Mouse (Mus musculus) E14TG2a.4 (cell line): ENCODE data around the gene Ddx6.
A peak's percentile ranks its signal among the peaks of the same experiment; 100 is the strongest.

Source experiments
- H3K27me3 ChIP-seq: 2 replicates; pipeline ENCODE4 v1.6.1; 2014; ENCODE audit warnings: low read length, control low read depth; ENCODE audit not compliant: insufficient read depth
- H3K36me3 ChIP-seq: 2 replicates; pipeline ENCODE4 v1.6.1; 2014; ENCODE audit warnings: low read length, control low read depth; ENCODE audit not compliant: insufficient read depth
- H3K4me1 ChIP-seq: replicated peaks from 2 replicates; pipeline ENCODE4 v1.6.1; 2014; ENCODE audit warnings: low read depth, low read length, control low read depth
- H3K4me3 ChIP-seq: replicated peaks from 2 replicates; pipeline ENCODE4 v1.5.1; 2014; ENCODE audit warnings: mild to moderate bottlenecking, low read length
- H3K9me3 ChIP-seq: 2 replicates; pipeline ENCODE4 v1.6.1; 2014; ENCODE audit warnings: low read length, control low read depth
- CTCF ChIP-seq: conservative IDR thresholded peaks from 2 replicates; pipeline ENCODE4 v1.5.1; 2014; ENCODE audit warnings: low read length
- NANOG ChIP-seq: IDR thresholded peaks from 2 replicates; pipeline ENCODE4 v1.6.1; 2014; ENCODE audit warnings: borderline replicate concordance, low read length, mixed read lengths
- POU5F1 ChIP-seq: IDR thresholded peaks from 2 replicates; pipeline ENCODE4 v1.6.1; 2014; ENCODE audit warnings: low read length, borderline replicate concordance

The Ddx6 gene

DNA sequence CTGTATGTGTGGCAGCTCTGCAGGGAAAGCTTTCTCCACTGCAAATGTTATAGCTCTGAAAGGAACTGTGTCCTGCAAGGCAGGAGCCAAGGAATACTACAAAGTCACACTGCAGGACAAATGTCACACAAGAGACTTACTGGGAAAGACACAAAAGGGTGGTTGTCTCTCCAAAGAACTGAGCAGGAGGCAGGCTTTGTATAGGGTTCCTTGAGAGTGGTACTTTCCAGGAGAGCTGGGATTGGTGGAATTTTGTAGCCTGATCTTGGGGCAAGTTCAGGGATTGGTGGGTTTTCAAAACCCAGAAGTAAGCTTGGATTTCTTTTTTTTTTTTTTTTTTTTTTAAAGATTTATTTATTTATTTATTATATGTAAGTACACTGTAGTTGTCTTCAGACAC, 15.6 kb upstream of the Ddx6 start:
- no peaks in the 10 kb centered on the region for H3K27me3 ChIP-seq
- TF ChIP-seq CTCF (no peak), NANOG (no peak)
- H3K4me3 ChIP-seq, result no peak overlapping the region
- H3K36me3 ChIP-seq, result no peaks in the 10 kb centered on the region
- H3K9me3 ChIP-seq, result peaks cover 6% of the 10 kb centered on the region
- H3K4me1 ChIP-seq, result peaks cover 79% of the 10 kb centered on the region

DNA sequence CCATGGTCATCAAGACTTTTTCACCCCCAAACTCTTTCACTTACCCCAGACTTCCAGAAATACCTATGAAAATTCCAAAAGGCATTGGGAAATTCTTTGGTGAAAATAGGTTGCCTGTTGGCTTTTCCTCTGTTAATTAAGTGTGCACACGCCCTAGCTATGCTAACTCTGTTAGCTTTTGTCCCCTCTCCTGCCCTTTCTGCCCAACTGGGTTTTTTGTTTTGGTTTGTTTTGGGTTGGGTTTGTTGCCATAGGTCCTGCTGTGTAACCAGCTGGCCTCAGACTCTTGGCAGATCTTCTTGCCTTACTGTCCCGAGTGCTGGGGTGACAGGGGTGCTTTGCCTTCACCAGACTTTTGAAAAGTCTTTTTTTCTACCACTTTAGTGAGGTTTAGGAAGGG, 13.7 kb upstream of the Ddx6 start:
- Histone ChIP-seq H3K9me3 (peaks cover 3% of the 10 kb centered on the region; the same call in 1 of the 2 replicates), H3K27me3 (no peaks in the 10 kb centered on the region), H3K4me1 (peaks cover 73% of the 10 kb centered on the region), H3K4me3 (no peak overlapping the region), H3K36me3 (no peaks in the 10 kb centered on the region)
- TF ChIP-seq POU5F1 (no peak), NANOG (no peak), CTCF (no peak)

- peaks cover 69% of the 10 kb centered on the region for H3K4me1 ChIP-seq
- TF ChIP-seq CTCF (no peak), POU5F1 (no peak), NANOG (no peak)
- no peaks in the 10 kb centered on the region for H3K27me3 ChIP-seq
- H3K9me3 ChIP-seq, result peaks cover 3% of the 10 kb centered on the region; the same call in 1 of the 2 replicates
- no peaks in the 10 kb centered on the region for H3K36me3 ChIP-seq
- no peak overlapping the region for H3K4me3 ChIP-seq
These were observed 13.0 kb upstream of the Ddx6 start for GRCm38 (mm10) chr9:44591595-44592188.

GRCm38 (mm10) chr9:44593221-44593620, 11.5 kb upstream of the Ddx6 start:
- peaks cover 3% of the 10 kb centered on the region; the same call in 1 of the 2 replicates for H3K9me3 ChIP-seq
- H3K4me1 ChIP-seq, result peaks cover 70% of the 10 kb centered on the region
- H3K36me3 ChIP-seq, result no peaks in the 10 kb centered on the region
- TF ChIP-seq CTCF, result no peak
- TF ChIP-seq NANOG, result peak; percentile 49; the same call in 1 of the 2 replicates
- H3K4me3 ChIP-seq, result no peak overlapping the region
- H3K27me3 ChIP-seq, result no peaks in the 10 kb centered on the region

DNA sequence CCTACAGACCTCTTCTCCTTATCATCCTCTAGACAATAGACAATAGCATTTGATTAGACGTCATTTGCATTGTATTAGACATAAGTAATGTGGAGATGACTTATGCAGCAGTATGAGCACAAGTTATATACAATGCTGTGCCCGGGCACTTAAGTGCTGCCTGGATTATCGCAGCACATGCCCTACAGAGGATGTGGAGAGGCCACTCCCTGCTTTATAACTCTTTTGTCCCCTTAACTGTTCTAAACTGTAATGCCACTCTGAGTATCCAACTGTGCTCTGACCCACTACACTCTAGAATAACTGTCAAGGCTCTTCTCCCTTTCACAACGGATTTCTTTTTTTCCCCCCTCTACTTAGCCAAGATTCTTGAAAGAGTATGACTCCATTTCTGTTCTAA, 10.8 kb upstream of the Ddx6 start:
- no peaks in the 10 kb centered on the region for H3K27me3 ChIP-seq
- peaks cover 3% of the 10 kb centered on the region; the same call in 1 of the 2 replicates for H3K9me3 ChIP-seq
- peaks cover 69% of the 10 kb centered on the region for H3K4me1 ChIP-seq
- no peak overlapping the region; the same call in 1 of the 2 replicates for H3K4me3 ChIP-seq
- TF ChIP-seq CTCF (no peak), NANOG (no peak), POU5F1 (no peak)
- no peaks in the 10 kb centered on the region for H3K36me3 ChIP-seq

DNA sequence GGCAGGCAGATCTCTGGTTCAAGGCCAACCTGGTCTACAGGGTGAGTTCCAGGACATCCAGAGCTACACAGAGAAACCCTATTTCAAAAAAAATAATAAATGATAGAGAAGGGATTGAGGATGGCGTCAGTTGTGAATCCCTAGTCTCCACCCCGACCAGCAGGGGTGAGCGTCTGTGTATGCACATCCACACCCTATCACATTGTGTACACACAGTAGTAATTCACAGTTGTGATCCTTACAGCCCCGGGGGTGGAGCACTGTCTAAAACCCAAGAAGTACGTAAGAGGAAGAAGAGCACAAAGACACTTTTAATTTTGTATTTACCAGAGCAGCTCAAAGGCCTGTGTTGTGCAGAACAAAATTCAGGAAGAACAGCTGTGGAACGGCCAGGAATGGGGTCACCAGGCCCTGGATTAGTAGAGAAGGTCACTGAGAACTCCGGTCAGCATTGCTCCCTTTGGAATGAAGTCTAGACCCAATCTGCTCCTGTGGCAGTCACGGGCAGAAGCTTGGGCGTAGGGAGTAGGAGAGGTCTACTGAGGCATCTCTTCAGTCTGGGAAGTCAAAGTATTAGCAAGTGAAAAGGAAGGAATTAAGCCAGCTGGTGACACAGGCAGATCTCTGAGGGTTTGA, 9.7 kb upstream of the Ddx6 start:
- Histone ChIP-seq H3K9me3 (peaks cover 3% of the 10 kb centered on the region; the same call in 1 of the 2 replicates), H3K27me3 (no peaks in the 10 kb centered on the region), H3K4me1 (peaks cover 75% of the 10 kb centered on the region), H3K36me3 (no peaks in the 10 kb centered on the region), H3K4me3 (peak overlapping the region; percentile 33; the same call in 1 of the 2 replicates)
- TF ChIP-seq NANOG (no peak), CTCF (no peak), POU5F1 (no peak)

GRCm38 (mm10) chr9:44595537-44595930, 9.2 kb upstream of the Ddx6 start:
- Histone ChIP-seq H3K4me3 (no peak overlapping the region), H3K27me3 (no peaks in the 10 kb centered on the region), H3K36me3 (no peaks in the 10 kb centered on the region), H3K4me1 (peaks cover 73% of the 10 kb centered on the region), H3K9me3 (peaks cover 3% of the 10 kb centered on the region; the same call in 1 of the 2 replicates)
- TF ChIP-seq CTCF, result no peak
- no peak for TF ChIP-seq POU5F1
- no peak for TF ChIP-seq NANOG

DNA sequence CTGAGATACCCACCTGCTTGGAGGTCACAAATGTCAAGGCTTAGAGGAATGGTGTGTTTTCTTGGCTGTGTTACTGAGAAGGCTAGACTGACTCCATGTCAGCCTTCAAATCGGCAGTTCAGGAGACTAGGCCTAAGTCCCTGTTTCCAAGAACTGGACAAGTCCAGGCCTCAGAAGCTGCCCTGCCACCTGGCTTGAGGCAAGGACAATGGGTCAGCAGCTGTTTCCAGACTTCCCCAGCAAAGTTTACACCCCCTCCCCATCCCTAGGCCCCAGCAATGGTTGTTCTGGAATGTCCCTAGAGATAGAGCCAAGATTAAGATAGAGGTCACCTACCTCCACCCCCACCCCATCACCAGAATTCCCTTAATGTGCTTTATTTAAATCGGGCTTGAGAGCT, 7.0 kb upstream of the Ddx6 start:
- no peaks in the 10 kb centered on the region for H3K27me3 ChIP-seq
- TF ChIP-seq CTCF, result no peak
- TF ChIP-seq NANOG, result no peak
- no peak for TF ChIP-seq POU5F1
- H3K9me3 ChIP-seq, result no peaks in the 10 kb centered on the region
- no peaks in the 10 kb centered on the region for H3K36me3 ChIP-seq
- H3K4me1 ChIP-seq, result peaks cover 70% of the 10 kb centered on the region
- H3K4me3 ChIP-seq, result no peak overlapping the region

DNA sequence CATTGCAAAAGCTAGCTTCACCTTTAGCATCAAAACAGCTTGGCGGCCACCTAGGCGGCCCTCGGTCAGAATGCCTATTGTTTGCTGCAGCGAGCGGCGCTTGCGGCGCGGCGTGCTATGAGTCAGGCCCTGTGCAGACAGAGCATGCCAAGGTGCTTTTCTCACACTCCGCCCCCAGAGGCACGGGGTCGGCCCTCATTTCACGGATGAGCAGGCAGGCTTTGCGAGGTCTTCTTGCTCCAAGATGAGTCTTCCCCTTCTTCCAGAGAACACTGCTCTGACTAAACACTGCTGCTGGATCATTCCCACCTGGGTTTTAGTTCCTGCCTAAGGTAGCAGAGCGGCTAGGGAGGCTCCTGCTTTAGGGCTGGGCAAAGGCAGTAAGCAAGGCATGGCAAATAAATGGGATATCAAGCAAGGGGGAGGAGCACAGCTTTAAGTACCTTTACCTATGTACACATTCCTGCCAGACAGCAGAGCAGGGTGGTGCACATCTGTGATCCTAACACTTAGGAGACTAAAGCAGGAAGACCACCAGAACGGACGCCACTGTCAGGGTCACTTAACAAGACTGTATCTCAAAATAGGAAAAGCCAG, 5.7 kb upstream of the Ddx6 start:
- TF ChIP-seq POU5F1 (no peak), NANOG (0 out of 2 replicates have a peak, but pooled peaks have one; percentile 3), CTCF (no peak)
- H3K36me3 ChIP-seq, result no peaks in the 10 kb centered on the region
- peaks cover 62% of the 10 kb centered on the region for H3K4me1 ChIP-seq

More for the DNA sequence above, 5.7 kb upstream of the Ddx6 start:
- Histone ChIP-seq H3K9me3 (no peaks in the 10 kb centered on the region), H3K4me3 (peak overlapping the region; percentile 62), H3K27me3 (no peaks in the 10 kb centered on the region)
